Mouse (Mus musculus) gastrocnemius, adult 2 months (tissue): ENCODE data around the gene Ajap1. TPM values are rescaled to one million over a fixed set of nuclear protein-coding genes. Genes with fewer than 3 reads are reported as not detected.

Source experiments
- DNase-seq: peaks from one replicate; pipeline ENCODE4 v3.0.0; 2022
- H3K27ac ChIP-seq: fragments of 200-600 bp; 2 replicates; pipeline ENCODE4 v1.8.1; 2022; ENCODE audit warnings: mild to moderate bottlenecking
- H3K4me3 ChIP-seq: fragments of 200-600 bp; 2 replicates; pipeline ENCODE4 v1.8.1; 2022; ENCODE audit warnings: mild to moderate bottlenecking, moderate library complexity
- CTCF ChIP-seq: fragments of 200-600 bp; IDR thresholded peaks from 2 replicates; pipeline ENCODE4 v1.8.1; 2022; ENCODE audit warnings: antibody characterized with exemption, mild to moderate bottlenecking, moderate library complexity
- intact Hi-C: fragments of 180-260 bp; cut with DNase I; formaldehyde crosslinking; loops from one replicate; pipeline ENCODE4 v1.15.1; 2025
- total RNA-seq, 2 experiments: library from RNA; stranded (reverse); gene quantifications; 2 replicates each; pipeline ENCODE4 v1.2.3; 2021

Gene Ajap1
- total RNA-seq, 2 experiments from 2014 or later = 0.42 TPM; not detected in 1

DNA sequence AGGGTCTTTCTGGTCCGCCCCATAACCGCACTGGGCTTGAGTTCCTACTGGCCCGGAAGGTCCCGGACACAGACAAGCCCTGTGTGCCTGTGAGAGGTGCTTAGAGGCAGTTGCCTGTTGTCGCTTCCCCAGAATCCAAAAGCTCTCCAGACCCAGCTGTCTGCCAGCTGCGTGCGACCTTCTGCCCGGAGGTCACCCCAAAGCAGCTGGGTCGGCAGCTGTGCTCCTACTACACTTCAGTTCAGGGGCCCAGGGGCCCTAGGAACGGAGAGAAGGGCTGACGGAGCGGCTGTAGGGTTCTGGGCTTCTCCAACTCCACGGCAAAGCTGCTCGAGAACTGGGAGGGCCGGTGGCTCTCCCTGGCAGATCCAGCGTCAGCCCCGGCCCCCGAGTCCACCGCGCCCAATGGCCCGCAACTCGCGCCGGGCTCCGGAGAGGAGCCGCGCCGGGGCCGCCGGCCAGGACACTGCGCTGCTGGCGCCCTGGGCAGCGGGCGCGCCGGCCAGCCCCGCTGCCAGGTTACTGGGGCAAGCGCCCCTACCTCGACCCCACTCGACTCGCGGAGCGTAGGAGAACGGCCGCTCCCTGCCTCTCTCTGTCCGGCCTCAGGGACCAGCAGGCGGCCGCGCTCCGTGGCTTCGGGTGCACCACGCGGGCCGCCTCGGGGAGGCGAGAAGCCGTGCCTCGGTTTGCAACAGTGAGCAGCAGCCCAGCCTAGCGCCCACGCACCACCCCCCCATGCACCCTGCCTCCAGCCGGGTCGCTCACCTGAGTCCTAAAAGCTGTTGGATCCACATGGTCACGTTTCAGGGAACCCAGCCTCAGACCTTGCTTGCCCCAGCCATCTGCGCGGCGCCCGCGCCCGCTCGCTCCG lies 1.0 kb downstream of the Ajap1 start:
- TF ChIP-seq CTCF = no peak
- H3K27ac ChIP-seq = no peak overlapping the region
- intact Hi-C loops = no loop called here
- H3K4me3 ChIP-seq = peak overlapping the region; percentile 54
- no peak for DNase-seq

DNA sequence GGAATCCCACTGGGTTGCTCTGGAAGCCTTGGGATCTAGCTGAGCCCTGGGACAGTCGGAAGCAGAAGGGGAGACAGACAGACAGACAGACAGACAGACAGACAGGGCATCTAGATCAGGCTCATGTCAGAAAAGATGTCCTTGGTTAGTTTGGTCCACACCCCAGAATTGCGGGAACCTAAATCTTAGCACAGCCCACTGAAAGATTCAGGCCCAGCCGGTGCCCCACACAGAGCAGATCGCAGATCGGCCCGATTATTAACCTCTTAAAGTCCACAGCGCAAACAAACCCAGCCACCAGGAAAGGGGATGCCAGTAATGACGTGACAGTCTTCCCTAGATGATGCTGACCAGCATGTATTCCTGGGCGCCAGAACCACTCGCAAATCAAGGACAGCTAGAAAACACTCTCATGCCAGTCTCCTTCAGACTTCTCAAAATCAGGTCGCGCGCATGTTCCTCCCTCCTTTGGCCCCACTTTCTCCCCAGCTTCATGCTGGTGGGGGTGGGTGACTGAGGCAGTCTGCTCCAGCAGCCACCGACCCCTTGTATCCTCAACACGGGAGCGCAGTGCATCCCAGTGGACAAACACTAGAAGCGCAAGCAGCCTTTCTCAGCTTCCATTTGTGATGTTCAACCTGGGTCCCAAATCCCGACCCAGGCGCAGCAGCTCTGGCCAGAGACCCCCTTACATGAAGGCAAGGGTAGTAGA lies 1.9 kb downstream of the Ajap1 start:
- TF ChIP-seq CTCF = peak; percentile 36; the same call in 1 of the 2 replicates
- peak overlapping the region; percentile 54; the same call in 1 of the 2 replicates for H3K4me3 ChIP-seq
- no peak for DNase-seq
- H3K27ac ChIP-seq = no peak overlapping the region
- intact Hi-C loops = no loop called here

DNA sequence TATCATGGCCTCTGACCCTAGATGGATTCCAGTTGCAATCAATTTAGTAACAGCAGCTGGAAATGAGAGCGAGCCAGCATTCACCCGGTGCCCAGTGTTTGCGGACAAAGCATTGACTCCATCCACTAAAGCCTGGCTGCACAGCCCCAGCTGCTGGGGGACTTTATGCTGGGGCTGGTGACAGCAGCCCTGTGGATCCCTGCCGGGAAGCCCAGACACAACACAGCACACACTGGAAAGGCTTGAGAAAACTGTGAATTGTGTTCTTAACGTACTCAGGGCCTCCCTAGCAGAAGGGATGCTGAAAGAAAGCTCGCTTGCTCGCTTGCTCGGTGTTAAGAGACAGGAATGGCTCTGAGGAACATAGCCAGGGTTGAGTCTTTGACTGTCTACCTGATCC lies 3.5 kb downstream of the Ajap1 start:
- no peak for TF ChIP-seq CTCF
- intact Hi-C loops = no loop called here
- H3K27ac ChIP-seq = no peak overlapping the region
- no peak overlapping the region for H3K4me3 ChIP-seq
- DNase-seq = no peak

DNA sequence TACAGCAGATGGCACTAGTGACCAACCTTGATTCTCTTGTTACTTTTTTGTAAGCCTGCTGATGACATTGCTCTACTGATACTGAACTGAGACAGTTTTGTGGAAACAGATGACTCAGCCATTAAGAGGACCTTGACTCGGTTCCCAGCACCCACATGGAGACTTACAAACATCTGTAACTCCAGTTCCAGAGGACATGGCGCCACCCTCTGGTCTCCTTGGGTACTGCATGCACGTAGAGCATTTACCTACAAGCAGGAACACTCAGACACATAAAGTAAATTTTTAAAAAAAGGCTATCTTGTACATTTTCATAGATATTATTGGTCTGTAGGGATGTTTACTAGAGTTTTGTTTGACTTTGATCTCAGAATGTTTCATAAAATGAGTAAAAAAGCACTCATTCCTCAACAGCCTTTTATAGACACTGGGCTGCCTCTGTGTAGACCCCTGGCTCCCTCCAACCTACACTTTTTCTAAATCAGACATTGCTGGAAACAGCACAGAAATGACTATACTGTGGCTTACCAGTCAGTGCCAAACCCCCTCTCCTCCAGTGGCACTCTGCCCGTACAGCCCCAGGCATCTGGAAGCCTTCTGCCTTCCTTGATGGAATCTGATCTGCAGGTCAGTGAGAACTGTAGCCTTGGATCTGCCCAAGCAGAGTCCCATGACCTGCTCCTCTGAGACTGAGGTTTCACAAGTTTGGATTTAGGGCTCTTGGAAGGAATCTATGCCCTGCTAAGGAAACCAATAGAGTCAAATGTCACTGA lies 8.9 kb downstream of the Ajap1 start:
- no peak overlapping the region for H3K27ac ChIP-seq
- peak; percentile 30; the same call in 1 of the 2 replicates for TF ChIP-seq CTCF
- intact Hi-C loops = no loop called here
- no peak overlapping the region for H3K4me3 ChIP-seq
- DNase-seq = no peak

DNA sequence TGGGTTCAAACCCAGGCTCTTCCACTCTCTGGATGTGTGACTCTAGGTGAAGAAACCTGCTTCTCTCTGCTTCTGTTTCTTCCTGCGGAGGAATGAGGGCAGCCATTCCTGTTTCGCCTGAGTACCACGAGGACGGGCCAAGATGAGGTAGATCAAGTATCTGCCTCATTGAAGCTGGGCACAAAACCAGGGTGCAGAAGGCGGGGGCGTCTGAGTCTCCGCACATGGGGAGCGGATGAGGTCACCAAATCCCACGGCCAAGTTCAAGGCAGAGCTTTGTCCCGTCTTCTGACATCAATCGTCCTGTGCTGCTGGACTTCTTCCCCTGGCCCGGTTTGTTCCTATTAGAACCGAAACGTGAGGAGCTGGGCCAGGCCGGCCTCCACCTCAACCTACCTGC lies 12.9 kb downstream of the Ajap1 start:
- DNase-seq = no peak
- H3K27ac ChIP-seq = no peak overlapping the region
- no peak overlapping the region for H3K4me3 ChIP-seq
- TF ChIP-seq CTCF = no peak
- intact Hi-C loops = no loop called here

DNA sequence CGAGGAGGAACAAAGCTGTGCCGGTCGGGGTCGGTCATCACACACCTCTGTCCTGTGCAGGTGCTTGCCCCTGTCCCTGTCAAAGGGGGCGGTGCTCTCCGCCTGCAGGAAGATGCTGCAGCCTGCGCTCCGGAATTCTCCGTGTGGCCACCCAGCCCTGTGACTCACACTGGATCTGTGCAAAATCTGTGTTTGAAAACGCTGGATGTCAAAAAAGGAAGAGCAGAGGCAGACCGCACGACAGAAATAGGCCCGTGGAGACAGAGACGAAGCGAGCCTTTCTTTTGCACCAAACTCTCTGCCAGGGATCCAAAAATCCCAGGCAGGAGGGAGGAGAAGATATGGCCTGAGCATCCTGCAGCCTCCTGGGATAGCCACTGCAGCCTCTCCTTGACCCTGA lies 22.7 kb downstream of the Ajap1 start:
- no peak for DNase-seq
- intact Hi-C loops = no loop called here
- TF ChIP-seq CTCF = no peak
- no peak overlapping the region for H3K4me3 ChIP-seq
- no peak overlapping the region for H3K27ac ChIP-seq

DNA sequence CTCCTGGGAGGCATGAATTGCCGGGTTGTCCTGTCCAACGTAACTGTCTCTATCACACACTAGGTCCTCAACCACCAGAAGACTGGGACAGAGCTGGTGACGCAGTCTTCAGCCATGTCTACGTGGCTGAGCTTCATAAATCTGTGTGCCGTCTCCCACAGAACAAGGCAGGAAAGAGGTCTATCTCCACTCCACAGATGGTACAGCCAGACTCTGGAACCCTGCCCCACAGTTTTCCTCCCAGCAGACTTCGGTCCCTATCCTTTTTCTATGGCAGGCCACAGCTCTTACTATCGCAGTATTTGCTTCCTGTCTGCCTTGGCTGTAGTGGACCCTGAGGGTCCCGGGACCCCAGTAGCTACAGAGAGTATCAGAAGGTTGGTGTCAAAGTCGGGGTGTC lies 23.1 kb downstream of the Ajap1 start:
- intact Hi-C loops = no loop called here
- DNase-seq = no peak
- H3K27ac ChIP-seq = no peak overlapping the region
- no peak for TF ChIP-seq CTCF
- no peak overlapping the region for H3K4me3 ChIP-seq

DNA sequence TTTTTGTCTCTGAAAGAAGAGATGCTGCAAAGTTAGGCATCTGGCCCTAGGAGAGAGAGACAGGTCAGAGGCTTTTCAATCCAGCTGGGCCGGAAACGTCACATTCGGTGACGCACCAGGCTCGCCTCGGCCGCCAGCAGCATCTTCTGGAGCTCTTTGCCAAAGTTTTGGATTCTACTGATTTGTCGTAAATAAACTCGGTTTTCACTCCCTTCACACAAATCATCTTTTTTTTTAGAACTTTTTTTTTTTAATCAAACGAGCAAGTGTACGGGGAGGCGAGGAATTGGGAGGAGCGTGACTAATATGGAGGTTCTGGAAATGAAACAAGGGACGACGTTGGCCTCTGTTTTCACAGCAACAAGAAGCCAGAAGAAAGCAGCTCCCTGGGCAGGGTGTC lies 23.8 kb downstream of the Ajap1 start:
- no peak for TF ChIP-seq CTCF
- Histone ChIP-seq H3K4me3 (no peak overlapping the region), H3K27ac (no peak overlapping the region)
- intact Hi-C loops = no loop called here
- DNase-seq = no peak

DNA sequence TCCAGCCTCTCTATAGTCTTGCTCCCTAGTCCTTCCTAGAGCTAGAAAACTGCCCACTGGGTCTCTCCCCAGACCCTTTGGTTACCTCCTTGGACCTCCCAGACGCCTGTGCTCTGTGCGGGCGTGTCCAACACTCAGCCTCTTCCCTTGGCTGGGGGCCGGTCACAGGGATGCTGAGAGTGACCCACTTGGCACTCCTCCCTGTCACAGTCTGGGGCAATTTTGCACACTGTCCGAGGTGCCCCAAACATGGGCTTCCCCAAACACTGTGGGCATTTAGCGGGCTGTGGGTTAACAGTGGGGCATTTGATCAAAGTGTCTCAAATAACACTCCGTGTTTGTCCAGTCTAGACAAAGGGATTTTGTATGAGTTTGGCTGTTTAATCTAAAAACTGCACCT lies 29.1 kb downstream of the Ajap1 start:
- Histone ChIP-seq H3K4me3 (no peak overlapping the region), H3K27ac (no peak overlapping the region)
- TF ChIP-seq CTCF = no peak
- no peak for DNase-seq
- intact Hi-C loops = no loop called here

DNA sequence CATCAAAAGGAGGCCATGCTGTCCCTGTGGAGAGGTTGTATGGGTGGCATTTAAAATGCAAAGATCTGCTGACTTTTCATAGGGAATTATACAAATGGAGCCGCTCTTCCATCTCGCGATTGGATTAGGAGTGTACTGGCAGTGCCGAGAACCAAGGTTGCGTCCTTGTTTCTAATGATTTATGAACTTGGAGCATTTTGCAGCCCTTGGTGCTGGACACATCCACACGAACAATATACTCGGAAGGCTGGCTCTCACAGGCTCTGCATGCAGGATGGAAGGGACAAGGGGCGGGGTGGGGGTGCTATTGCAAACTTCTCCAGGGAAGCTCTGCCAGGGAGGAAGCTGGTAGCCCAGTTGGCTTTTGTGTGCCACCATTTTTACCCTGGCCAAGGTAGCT lies 31.1 kb downstream of the Ajap1 start:
- no peak for TF ChIP-seq CTCF
- H3K4me3 ChIP-seq = no peak overlapping the region
- H3K27ac ChIP-seq = no peak overlapping the region
- intact Hi-C loops = no loop called here
- DNase-seq = no peak

DNA sequence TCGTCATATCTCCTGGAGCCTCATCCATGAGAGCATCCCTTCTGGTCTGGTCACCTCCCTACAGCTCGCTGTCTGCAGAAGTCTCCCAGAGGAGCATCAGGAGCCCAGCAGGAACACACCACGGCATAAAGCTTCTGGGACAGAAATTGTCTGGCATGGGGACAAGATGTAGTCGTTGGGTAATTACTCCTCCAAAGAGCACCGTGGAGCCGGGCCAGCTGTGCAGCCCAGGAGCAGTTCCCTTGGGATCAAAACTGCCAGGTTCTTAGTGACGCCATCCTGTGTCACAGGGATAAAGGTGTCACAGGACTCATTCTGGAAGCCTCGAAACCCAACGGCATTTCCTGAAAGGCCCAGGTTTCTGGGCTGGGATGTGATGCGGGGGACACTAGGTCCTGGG lies 40.1 kb downstream of the Ajap1 start:
- Histone ChIP-seq H3K27ac (no peak overlapping the region), H3K4me3 (no peak overlapping the region)
- intact Hi-C loops = no loop called here
- no peak for DNase-seq
- no peak for TF ChIP-seq CTCF

DNA sequence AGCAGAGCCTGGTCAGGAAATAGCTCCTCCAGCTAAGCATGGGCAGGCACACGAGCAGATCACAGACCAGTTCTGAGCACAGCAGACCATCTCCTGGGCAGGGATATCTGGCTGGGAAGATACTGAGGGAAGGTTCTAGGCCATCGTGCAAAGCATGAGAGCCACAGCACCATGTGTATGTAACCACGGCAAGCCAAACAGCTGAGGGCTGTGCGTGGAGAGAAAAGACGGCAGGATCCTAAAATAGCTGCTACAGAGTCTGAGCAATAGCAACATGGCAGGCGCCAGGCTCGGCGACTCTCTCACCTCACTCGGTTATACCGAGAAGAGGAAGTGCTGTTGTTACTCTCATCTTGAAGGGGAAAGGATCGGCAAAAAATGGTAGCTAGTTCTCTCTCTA lies 42.7 kb downstream of the Ajap1 start:
- Histone ChIP-seq H3K4me3 (no peak overlapping the region), H3K27ac (no peak overlapping the region)
- no peak for DNase-seq
- TF ChIP-seq CTCF = no peak
- intact Hi-C loops = no loop called here

DNA sequence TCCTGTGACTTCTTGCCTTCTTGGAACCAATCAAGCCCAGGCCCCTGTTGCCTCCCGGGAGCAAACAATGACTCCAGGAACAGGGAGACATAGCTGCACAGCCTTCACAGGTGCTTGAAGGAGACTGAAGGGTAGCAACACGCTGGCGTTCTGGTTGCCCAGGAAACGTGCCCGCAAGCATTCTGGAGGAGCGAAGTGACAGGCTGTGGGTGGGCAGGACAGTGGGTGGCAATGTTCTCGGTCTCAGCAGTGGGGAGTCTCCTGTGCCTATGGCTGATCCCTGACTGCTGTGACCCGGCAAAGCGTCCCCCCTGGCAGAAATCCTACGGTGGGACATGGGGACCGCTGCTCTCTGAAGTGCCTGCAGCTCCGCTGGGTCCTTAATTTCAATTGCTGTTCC lies 43.6 kb downstream of the Ajap1 start:
- no peak overlapping the region for H3K27ac ChIP-seq
- DNase-seq = no peak
- intact Hi-C loops = no loop called here
- TF ChIP-seq CTCF = no peak
- H3K4me3 ChIP-seq = no peak overlapping the region
